Mouse (Mus musculus): ENCODE measurements at regions not wholly inside any gene's neighbourhood (a gene's known extent, or its start where the extent isn't known, plus 50 kb on each side); places are given as distances from the start of the nearest gene placed in this dataset.

DNA sequence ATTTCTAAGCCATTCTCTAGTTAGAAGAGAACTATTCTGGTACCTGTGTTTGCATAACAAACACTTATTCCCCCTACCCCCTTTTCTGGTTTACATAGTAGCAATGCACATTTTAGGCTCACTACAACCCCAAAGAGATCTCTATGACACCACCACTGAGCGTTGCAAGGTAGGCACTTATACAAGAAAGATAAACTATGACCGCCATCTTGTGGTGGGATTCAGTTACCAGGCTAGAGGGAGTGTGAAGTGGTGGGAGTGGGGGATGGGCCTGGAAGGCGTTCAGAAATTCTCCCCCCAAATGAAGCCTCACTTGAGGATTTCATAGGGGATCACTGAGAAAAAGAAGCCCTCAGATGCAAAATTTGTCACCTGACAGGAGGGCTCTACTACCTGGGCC, 64.4 kb upstream of the Fst start:
- no peak for DNase-seq (ENCODE audit: low spot score)
- intact Hi-C loops (cut with DNase I) = loop anchor here (5.0 kb wide), 1 partner anchor 646 kb away; no protein-coding TSS in a partner anchor

DNA sequence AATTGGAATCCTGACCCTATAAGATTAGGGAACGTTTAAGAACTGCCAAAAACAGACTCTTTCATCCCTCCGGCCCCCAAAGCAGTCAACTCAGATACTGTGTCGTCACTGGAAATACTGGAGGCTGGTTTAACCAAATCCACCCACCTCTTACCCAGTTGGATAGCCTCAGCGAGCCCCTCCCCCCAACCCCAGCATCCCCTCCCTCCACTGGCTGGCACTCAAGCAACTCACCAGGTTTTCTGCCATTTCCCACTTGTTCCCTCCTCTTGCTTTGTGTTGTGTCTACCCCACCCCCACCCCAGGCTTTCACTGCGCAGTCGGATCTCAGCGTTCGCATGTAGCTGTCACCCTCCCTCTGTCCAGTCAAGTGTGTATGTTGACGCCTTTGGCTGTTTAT, 68.1 kb upstream of the Fst start:
- no peak for DNase-seq (ENCODE audit: low spot score)
- intact Hi-C loops (cut with DNase I) = no loop called here

DNA sequence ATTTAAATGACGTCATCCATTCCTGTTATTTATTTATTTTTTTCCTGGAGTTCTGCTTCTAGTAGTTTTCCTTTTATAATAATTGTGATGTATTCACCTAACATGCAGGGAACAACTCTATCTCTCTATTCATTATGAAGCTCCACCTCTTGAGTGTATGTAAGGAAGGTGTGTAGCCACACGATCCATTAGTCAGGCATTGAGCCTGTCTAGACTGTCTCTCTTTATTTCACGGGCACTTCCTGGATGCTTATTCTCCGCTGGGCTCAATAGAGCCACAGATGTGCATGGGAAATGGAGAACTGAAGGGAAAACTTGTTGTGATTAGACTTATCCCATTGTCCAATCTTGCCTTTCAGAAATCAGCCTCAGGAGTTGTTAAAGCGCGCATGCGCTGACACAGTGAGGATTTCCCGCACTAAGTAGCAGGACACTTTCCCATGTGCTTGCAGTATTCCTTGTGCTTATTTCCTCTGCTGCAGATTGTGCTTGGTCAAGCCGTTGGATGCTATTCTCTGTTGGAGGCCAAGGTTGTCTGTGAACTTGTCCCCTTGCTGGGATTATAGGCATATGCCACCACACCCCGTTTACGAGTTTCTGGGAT, 71.5 kb upstream of the Fst start:
- intact Hi-C loops (cut with DNase I) = no loop called here
- no peak for DNase-seq (ENCODE audit: low spot score)

DNA sequence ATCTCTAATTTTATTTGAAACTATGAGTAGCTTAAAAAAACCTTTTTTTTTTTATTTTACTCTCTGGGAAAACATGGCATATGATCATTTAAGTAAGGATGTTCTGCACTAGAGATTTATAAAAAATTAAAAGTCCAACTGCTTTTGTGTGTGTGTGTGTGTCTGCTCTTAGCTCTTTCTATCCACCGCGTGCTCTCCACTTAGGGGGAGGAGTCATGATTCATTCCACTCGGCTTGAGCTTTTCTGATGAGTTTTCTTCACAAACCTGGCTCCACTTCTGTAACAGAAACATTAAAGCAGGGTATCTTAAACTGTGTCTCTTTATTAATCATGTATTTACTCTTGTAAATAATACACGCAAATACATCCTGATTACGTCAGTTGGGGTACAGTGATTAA, 73.0 kb upstream of the Fst start:
- intact Hi-C loops (cut with DNase I) = no loop called here
- no peak for DNase-seq (ENCODE audit: low spot score)

DNA sequence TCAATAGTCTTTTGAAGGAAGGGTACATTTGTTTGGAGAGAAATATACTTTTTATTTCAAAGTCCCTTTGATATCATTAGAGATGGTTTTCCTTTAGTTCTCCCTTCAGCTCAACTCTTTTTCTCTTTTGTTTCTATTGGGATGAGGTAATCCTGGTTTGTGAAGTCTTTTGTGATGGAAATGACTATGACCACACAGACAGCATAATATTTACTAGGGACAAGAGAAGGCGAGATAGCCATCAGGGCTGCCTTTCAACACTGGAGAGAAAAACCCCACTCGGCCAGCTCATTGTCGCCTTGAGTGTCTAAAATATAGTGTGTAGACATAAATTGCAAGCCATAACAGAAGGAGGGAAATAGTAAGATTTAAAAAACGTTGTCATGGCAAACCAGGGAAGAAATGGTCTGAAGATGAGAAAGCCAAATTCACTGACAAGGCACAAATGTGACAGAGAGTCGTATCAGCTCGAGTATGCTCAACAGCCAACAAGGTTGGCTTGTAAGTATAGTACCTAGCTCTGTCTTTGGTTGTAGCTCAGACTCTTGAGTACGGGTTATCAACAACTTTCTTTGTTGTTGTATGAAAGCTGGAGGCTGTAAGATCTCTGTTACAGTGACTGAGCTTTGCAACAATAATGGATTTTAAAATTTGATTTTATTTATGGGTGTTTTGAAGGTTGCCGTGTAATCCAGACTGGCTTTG, 73.8 kb upstream of the Fst start:
- intact Hi-C loops (cut with DNase I) = no loop called here
- no peak for DNase-seq (ENCODE audit: low spot score)

DNA sequence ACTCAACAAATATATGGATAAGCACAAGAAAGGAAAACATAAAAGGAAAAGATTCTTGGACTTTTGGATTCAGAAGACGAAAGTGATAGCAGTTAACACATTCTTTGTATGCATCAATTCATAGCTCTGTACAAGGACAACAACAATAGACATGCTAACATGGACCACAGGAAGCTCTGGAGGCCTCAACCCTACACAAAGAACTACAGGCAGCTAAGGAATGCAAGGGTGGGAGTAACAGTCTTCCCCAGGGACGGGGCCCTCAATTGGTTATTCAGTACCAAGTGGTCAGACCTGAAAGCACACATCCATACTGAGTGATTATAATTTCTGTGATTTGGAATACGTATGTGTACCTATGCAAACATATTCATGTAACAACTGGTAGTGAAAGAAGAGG, 75.8 kb upstream of the Fst start:
- intact Hi-C loops (cut with DNase I) = no loop called here

DNA sequence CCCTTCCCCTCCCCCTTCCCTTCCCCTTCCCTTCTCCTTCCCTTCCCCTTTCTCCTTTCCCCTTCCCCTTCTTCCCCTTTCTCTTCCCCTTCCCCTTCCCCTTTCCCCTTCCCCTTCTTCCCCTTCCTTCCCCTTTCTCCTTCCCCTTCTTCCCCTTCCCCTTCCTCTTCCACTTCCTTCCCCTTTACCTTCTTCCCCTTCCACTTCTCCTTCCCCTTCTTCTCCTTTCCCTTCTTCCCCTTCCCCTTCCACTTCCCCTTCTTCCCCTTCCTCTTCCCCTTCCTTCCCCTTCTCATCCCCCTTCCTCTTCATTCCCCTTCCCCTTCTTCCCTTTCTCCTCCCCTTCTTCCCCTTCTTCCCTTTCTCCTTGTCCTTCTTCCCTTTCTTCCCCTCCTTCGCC, 77.0 kb upstream of the Fst start:
- intact Hi-C loops (cut with DNase I) = no loop called here
- DNase-seq (ENCODE audit: low spot score) = no peak

More for the DNA sequence above, 75.8 kb upstream of the Fst start:
- DNase-seq (ENCODE audit: low spot score) = no peak

DNA sequence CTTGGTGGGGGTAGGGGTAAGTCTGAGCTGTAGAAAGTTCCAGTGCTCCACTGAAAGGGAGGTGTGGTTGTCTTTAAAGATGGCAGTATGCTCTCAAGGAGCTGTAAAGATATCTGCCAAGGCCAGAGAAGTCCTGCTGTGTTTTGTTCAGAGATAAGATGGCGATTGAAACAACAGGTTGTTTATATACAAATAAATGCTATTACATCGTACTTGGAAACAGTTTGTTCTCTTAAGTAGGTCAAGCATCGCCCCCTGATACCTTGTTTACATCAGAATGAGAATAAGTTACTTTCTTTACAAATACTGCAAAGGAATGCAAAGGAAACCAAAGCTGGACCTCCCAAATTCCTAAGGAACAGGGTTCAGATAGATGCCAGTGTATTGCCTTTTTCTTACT, 113.0 kb upstream of the Fst start:
- no peak for DNase-seq (ENCODE audit: low spot score)
- intact Hi-C loops (cut with DNase I) = no loop called here

DNA sequence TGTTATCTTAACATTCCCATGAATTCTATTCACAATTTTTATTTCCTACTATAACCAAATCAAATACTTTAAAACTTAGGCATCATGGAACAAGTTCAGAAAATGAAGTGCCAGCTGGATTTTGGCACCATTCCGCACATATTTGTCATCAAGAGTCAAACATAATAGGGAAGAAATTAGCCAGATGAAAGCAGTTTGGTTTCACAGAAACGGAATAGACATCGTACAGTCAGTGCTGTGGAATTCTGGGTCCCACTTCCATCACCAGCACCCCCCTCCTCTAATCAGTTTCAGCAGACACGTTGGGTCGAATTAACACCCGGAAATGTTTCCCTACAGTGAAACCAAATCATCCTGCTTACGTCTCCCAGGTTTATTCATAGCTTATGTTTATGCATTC, 125.8 kb upstream of the Fst start:
- no peak for DNase-seq (ENCODE audit: low spot score)
- intact Hi-C loops (cut with DNase I) = no loop called here

DNA sequence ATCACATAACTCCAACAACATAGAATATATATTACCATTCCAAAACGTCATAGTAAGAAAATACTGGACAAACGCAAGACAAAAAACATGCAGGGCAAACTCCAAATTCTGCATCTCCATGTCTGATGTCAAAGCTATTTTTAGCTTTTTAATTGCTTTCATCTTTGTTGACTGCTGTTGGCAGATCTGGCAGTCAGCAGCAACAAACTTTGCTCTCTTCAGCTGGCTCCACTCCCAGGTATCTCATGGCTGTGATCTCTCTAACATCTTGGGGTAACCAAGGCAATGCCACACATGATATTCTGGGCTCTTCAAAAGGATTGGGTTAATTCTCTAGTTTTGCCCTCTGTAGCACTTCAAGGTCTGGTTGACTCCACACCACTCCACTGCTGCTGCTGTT, 128.9 kb upstream of the Fst start:
- intact Hi-C loops (cut with DNase I) = no loop called here
- no peak for DNase-seq (ENCODE audit: low spot score)

DNA sequence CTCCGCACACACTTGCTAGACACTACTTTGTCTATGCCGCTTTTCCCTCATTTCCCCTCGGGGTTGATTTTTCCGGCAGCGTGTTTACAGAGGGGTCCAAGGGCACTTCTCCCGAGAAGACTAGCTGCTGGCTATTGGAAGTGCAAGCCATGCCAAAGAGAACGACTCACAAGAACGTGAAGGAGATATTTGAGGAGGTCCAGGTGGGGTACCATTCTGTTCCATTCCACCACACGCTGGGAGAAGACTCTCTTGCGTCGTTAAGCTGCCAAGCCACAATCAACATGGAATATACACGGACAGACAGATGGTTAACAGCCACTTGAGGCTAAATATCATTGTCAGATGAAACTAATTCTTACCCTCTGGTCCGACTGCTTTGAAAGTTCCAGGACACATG, 144.6 kb upstream of the Fst start:
- DNase-seq (ENCODE audit: low spot score) = no peak
- intact Hi-C loops (cut with DNase I) = no loop called here

DNA sequence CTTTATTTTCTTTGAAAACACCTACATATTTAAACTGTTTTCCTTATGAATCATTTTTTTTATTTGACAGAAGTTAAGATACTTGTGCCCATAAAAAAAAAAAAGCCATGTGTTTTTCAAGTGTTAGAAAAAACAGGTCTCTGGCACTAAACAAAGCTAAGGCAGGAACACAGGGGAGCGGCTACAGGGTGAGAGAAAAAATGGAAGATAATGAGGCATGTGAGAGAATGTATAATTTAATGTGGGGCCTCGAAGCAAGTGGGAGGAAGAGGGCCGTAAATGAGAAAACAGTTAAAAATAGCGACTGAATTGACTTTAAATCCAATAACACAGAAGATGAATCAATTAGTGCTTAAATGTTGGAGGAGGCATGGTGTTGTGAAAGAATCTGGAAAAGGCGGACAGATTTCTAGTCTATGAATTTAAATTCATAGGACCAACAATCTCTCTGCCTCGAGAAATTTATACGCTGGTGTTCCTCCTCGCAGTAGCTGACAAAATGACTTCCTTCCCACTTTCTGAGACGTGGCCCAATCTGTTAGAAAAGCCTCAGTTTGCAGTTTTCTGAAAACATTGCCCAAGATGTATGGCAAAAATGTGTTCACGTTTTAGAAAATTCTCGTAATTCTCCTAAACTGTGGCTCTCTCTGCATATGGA, 145.4 kb upstream of the Fst start:
- DNase-seq (ENCODE audit: low spot score) = no peak
- intact Hi-C loops (cut with DNase I) = no loop called here

DNA sequence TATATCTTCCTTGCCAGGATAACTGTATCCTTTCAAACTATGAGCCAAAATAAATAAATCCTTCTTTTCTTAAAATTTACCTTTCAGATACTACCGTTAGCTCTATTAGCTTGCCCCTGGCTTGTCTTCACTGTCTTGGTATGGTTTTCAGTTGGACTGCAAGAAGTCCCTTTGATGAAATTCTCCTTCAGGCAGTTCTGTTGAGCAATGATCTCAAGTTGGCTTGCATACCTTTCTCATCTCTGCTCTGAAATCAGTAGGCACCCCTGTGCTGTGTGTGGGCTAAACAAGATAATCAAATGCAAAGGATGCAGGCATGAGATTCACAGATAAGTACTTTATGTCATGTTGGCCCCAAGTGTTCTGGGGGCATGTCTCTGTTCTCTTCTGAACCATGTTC, 155.2 kb upstream of the Fst start:
- no peak for DNase-seq (ENCODE audit: low spot score)
- intact Hi-C loops (cut with DNase I) = no loop called here

DNA sequence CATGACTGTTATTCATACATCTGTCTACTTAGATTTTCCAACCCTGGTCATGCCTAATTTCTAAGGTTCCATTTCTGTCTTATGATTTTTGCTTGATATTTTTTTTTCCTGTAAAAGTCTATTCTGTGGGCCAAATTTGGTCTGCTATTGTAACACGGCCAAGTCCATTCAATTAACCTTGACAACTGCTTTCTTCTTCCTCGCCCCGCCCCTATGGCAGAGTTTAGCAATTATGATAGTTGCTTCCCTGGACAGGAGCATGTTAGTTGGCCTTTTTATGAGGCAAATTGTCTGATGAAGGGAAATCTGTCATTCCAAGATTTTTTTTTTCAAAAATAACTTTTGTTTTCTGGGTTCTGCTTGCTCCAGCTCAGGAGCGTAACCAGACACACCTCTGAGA, 160.7 kb upstream of the Fst start:
- intact Hi-C loops (cut with DNase I) = no loop called here

DNA sequence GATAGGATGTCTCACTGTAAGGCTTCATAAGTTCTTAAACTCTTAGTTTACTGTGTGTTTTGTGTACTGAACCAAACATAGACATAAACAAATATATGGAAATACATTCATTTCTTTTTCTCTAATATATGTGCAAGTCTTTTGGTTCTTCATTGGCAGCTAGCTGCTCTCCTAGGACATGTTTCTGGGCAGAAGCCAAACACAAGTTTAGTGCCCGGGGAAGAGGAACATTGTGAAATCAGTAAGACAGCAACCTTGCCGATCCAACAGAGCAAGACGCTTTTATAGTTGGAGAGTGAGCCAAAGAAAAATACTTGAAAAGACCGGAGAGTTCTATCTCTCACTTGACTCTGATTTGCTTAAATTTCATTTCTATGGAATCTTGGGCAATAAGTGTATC, 178.0 kb upstream of the Fst start:
- intact Hi-C loops (cut with DNase I) = no loop called here
- DNase-seq (ENCODE audit: low spot score) = no peak

More for the DNA sequence above, 160.7 kb upstream of the Fst start:
- no peak for DNase-seq (ENCODE audit: low spot score)

DNA sequence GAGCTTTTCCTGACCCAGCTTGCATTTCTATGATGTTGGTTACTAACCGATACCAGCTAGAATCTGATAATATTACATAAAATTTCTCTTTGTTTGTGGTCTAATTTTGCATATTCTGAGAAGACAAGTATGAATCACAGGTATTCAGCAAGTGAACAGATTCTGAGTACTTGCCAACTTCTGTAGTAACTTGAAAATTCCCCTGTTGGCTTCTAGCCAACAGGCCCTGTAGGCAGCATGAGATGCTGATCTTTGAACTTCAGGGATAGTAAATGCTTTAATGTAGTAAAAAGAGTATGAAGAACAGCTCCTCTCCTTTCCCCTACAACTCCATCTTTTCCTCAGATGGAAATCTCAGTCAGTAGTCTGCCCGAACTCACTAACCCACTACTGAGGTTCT, 178.5 kb upstream of the Mocs2 start:
- DNase-seq (ENCODE audit: low spot score) = no peak
- intact Hi-C loops (cut with DNase I) = no loop called here

DNA sequence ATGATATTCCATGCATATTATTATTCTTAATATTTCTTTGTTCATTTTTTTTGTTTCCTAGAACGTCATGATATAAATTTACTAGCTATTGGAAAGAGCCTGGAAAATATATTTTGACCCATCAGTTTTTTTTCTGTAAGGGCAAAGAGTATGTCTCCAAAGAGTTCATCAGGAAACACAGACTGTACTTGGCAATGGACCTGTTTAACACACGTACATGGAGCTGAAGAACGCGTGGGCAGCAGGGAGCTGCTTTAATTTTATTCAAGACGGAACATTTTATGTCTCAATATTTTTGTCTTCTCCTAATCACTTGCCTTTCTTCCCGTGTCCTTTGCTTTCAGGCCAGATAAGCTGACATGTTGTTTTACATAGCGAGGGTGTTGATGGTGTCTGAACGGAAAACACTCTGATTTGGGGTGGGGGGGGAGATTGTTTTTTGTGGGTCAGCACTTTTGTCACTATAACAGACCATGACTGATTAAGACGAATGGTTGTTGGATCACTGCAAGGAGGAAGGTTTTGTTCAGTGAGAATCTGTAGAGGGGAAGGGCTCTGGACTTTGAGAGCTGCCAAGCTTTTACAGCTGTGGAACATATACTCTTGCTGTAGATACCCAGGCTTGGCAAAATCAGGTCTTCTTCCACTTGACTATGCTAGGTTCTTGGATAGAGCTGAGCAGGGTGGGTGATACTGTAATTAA, 176.2 kb upstream of the Mocs2 start:
- DNase-seq (ENCODE audit: low spot score) = no peak
- intact Hi-C loops (cut with DNase I) = no loop called here

DNA sequence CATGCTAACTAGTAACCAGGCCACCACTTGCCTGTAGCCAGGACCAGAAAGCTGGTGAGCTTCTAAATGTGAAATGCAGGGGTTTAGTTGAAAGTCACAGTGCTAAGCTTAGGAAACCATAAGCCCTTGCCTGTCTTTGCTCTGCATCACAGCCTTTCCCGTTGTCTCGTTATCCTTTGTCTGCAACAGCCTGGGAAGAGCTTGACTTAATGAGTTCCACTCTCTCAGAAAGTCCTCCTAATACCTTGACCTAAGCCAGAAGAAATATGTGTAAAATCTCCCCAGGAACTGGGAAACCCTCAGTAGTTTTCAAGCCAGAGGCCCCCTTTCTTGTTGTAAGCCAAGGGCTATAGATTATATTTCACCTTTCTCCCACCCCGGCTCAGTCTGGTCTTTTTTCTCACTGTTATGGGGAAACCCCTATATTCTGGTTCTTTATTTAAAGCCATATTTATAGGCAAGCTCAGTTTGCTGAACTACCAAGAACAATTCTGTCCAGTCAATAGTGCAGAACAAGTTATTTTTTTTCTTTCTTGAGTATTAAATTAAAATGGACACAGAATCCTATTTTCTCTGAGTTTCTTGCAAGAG, 175.0 kb upstream of the Mocs2 start:
- DNase-seq (ENCODE audit: low spot score) = no peak
- intact Hi-C loops (cut with DNase I) = no loop called here

DNA sequence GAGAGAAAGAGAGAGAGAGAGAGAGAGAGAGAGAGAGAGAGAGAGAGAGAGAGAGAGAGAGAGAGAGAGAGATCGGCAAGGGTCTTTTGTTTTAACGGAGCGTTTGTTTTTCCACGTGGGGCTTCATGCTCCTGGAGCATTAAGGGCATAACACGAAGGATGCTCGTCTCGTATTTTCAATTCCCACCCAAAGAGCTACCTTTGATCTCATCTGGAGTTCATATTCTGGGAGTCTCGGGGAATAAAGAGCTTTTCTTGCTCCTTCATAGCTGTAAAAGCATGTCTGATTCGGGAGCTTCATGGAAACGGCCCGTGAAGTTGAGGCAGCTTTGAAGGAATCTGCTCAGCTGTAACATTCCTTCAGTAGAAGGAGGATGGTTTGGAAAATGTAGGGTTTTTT, 174.5 kb upstream of the Mocs2 start:
- intact Hi-C loops (cut with DNase I) = no loop called here
- no peak for DNase-seq (ENCODE audit: low spot score)

DNA sequence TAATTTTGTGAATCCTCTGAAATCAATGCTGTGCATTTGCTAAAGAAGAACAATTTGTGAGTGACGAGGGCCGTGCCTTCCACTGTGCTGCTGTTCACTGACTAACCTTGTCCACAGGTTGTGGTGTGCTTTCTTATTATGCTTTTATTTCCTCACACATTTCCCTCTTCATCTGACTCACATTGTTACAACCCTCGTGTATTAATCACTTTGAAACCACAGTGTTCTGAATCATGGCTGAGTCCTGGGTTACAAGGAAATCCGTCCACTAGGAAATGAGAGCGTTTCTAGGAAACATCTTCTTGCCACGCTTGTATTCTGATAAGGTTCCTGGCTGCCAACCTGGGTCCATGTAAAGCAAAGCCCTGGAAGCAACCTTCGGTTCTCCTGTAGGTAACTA, 163.8 kb upstream of the Mocs2 start:
- intact Hi-C loops (cut with DNase I) = no loop called here
- no peak for DNase-seq (ENCODE audit: low spot score)

Measured in heart, postnatal 25 days (tissue).